Mouse (Mus musculus) bone marrow, adult 2 months (tissue): ENCODE results near the gene Olfr318. TPM values are rescaled to one million over a fixed set of nuclear protein-coding genes. Genes with fewer than 3 reads are reported as not detected.
"Not testable (repeated sequence)": the region's sequence is repeated elsewhere in the genome, so short reads cannot be mapped to it uniquely, and the experiment has no call there.

Experiments
- H3K27ac ChIP-seq: fragments of 200-500 bp; 2 replicates; pipeline ENCODE4 v1.5.1; 2012; ENCODE audit warnings: low read depth, mild to moderate bottlenecking, control low read depth, inconsistent platforms, low read length; ENCODE audit not compliant: control insufficient read depth, poor library complexity, insufficient read depth
- H3K4me1 ChIP-seq: fragments of 200-500 bp; 2 replicates; pipeline ENCODE4 v1.6.1; 2011; ENCODE audit warnings: low read length; ENCODE audit not compliant: control insufficient read depth, insufficient read depth
- H3K4me3 ChIP-seq: fragments of 200-500 bp; replicated peaks from 2 replicates; pipeline ENCODE3; 2011; ENCODE audit warnings: mild to moderate bottlenecking, low read depth, low read length, control low read depth; ENCODE audit not compliant: control insufficient read depth
- CTCF ChIP-seq: fragments of 200-500 bp; IDR thresholded peaks from 2 replicates; pipeline ENCODE4 v1.5.1; 2011; ENCODE audit warnings: low read length, control low read depth; ENCODE audit not compliant: control insufficient read depth, insufficient read depth
- POLR2A ChIP-seq: fragments of 200-500 bp; IDR thresholded peaks from 2 replicates; pipeline ENCODE4 v1.6.1; 2011; ENCODE audit warnings: low read depth, mild to moderate bottlenecking, control low read depth, low read length, borderline replicate concordance; ENCODE audit not compliant: control insufficient read depth
- WGBS: fragments of 180-500 bp; shearing (Covaris S2); methylation state at CpG from one replicate; pipeline ENCODE4 v1.1.7; 2018; 5-methylcytosine and 5-hydroxymethylcytosine counted together
- polyA plus RNA-seq: library from polyadenylated mRNA; stranded (reverse); fragments of >200 nt; gene quantifications from 2 replicates; pipeline ENCODE4 v1.2.4, GENCODE M21; 2011; ENCODE audit warnings: low replicate concordance; ENCODE audit not compliant: missing spikeins, insufficient read depth, insufficient read length

Olfr318 gene
- polyA plus RNA-seq = not detected in 2 replicates

- Histone ChIP-seq H3K4me1 (no peaks in the 10 kb centered on the region), H3K27ac (no peak within 1 kb of the TSS), H3K4me3 (no peak within 1 kb of the TSS)
- TF ChIP-seq POLR2A (no peak), CTCF (no peak)
Measured at GRCm38 (mm10) chr11:58723914-58724313, at the start of gene Olfr318. Olfr318 (minus strand) TSS chr11:58724014.

DNA sequence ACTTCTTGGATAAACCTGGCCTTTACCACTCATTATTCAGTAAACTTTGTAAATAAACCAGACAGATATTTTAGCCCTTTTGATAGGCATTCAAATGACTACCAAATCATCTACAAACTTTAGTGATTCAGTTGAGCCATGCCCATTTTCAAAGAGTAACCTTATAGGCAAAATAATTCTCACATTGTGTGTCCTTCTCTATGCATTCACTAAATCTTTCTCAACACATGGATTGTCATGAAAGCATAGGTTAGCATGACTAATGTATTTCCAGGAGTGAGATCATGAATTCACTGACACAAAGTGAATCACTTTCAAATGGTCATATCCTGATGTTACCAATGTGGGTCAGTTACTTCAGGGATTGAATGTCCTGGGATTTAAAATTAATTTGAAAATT, 49.1 kb upstream of the Olfr318 start, which contains the start of gene Olfr315:
Gene Olfr315 (plus strand): TSS at position 301 of the 400 bp plus-strand sequence.
- TF ChIP-seq CTCF (no peak), POLR2A (no peak)
- Histone ChIP-seq H3K27ac (no peak within 1 kb of the TSS), H3K4me1 (no peaks in the 10 kb centered on the region), H3K4me3 (no peak within 1 kb of the TSS)

- no peak within 1 kb of the TSS for H3K4me3 ChIP-seq
- H3K4me1 ChIP-seq = no peaks in the 10 kb centered on the region
- no peak within 1 kb of the TSS for H3K27ac ChIP-seq
- no peak for TF ChIP-seq POLR2A
- TF ChIP-seq CTCF = no peak
- WGBS = 83% methylated on average over 2 of the region's 2 CpGs
Measured at GRCm38 (mm10) chr11:58752434-58752833, 28.6 kb upstream of the Olfr318 start, which contains the start of gene Olfr316. Olfr316 (plus strand) TSS chr11:58752734.

DNA sequence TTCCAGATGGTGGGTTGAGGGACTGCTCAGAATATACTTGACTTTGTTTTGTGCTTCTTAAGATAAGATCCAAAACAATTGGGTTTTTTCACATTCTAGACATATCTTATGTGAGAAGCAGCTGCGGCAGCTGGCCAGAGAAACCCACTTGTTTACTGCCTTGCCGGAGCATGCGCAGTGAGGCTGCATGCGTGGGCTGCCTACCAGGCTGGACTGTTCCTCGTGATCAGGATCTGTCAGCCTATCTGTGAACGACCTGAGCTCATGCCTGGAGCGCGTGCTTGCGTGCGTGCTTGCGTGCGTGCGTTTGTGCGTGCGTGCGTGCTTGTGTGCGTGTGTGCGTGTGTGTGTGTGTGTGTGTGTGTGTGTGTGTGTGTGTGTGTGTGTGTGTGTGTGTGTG, 27.3 kb upstream of the Olfr318 start:
- H3K27ac ChIP-seq, H3K4me1 ChIP-seq, H3K4me3 ChIP-seq: not testable (repeated sequence)
- WGBS = 76% methylated on average over 18 of the region's 18 CpGs

- H3K27ac ChIP-seq = no peak within 1 kb of the TSS
- 62% methylated on average over 4 of the region's 4 CpGs for WGBS
- TF ChIP-seq POLR2A = no peak
- TF ChIP-seq CTCF = no peak
- no peak within 1 kb of the TSS for H3K4me3 ChIP-seq
- H3K4me1 ChIP-seq = no peaks in the 10 kb centered on the region
Measured at GRCm38 (mm10) chr11:58738792-58739262, 15.0 kb upstream of the Olfr318 start, which contains the start of gene Olfr317. Olfr317 (minus strand) TSS chr11:58739212.

DNA sequence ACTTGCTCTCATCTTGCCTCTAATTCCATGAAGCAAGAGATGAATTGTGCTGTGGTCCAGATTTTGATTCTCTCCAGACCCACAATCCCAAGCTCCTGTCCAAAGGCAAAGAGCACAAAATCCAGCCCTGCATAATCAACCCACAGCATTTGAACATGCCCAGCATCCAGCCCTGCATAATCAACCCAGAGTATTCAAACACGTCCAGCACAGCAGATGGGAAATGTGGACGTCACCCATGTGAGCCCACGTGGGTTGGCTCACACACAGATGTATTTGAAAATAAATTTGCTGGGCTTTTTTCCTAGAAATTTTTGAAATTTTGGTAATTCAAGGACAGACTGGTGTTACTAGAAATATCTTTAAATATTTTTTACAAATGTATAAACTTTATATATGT, 9.6 kb upstream of the Olfr318 start:
- Histone ChIP-seq H3K4me3 (no peak overlapping the region), H3K4me1 (no peaks in the 10 kb centered on the region), H3K27ac (no peak overlapping the region)
- 62% methylated on average over 3 of the region's 3 CpGs for WGBS
- TF ChIP-seq CTCF (no peak), POLR2A (no peak)

- WGBS = 76% methylated on average over 6 of the region's 6 CpGs
- H3K27ac ChIP-seq = not testable (repeated sequence)
Measured at GRCm38 (mm10) chr11:58727896-58728650, 4.3 kb upstream of the Olfr318 start.

GRCm38 (mm10) chr11:58719701-58720100, 4.1 kb downstream of the Olfr318 start:
- no peak overlapping the region for H3K27ac ChIP-seq
- H3K4me3 ChIP-seq = no peak overlapping the region
- no peaks in the 10 kb centered on the region for H3K4me1 ChIP-seq
- WGBS = 76% methylated on average over 4 of the region's 4 CpGs
- TF ChIP-seq CTCF (no peak), POLR2A (no peak)

More at GRCm38 (mm10) chr11:58727896-58728650, 4.3 kb upstream of the Olfr318 start:
- H3K4me3 ChIP-seq, H3K4me1 ChIP-seq: not testable (repeated sequence)

DNA sequence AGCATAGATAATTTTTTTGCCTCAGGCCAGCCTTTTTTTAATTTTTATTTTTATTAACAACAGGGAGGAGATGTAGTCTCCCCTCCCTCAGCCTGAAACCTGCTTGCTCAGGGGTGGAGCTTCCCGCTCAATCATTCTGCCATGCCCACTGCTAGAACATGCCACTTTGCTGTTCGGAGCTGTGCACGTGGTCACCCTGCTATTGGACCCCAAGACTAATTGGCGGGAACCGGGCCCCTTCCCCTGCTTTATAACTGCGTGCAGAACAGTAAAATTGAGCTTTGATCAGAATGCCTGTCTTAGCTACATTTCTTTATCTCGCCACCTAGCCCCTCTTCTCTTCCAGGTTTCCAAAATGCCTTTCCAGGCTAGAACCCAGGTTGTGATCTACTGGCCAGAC, 6.1 kb downstream of the Olfr318 start:
- not testable (repeated sequence) for H3K27ac ChIP-seq

More for the DNA sequence above, 6.1 kb downstream of the Olfr318 start:
- H3K4me1 ChIP-seq, H3K4me3 ChIP-seq: not testable (repeated sequence)
- 81% methylated on average over 7 of the region's 7 CpGs for whole genome bisulfite sequencing
